Mouse (Mus musculus) bone marrow, adult 2 months (tissue): ENCODE measurements at regions not wholly inside any gene's neighbourhood (a gene's known extent, or its start where the extent isn't known, plus 50 kb on each side); places are given as distances from the start of the nearest gene placed in this dataset.

Experiments
- CTCF ChIP-seq: fragments of 200-500 bp; IDR thresholded peaks from 2 replicates; pipeline ENCODE4 v1.5.1; 2011; ENCODE audit warnings: low read length, control low read depth; ENCODE audit not compliant: control insufficient read depth, insufficient read depth
- POLR2A ChIP-seq: fragments of 200-500 bp; IDR thresholded peaks from 2 replicates; pipeline ENCODE4 v1.6.1; 2011; ENCODE audit warnings: low read depth, mild to moderate bottlenecking, control low read depth, low read length, borderline replicate concordance; ENCODE audit not compliant: control insufficient read depth

GRCm38 (mm10) chr11:31753211-31753610, 81.5 kb upstream of the Bod1 start:
- TF ChIP-seq POLR2A (no peak), CTCF (no peak)
